Mouse (Mus musculus) limb, embryonic 11.5 days (tissue): ENCODE measurements at regions not wholly inside any gene's neighbourhood (a gene's known extent, or its start where the extent isn't known, plus 50 kb on each side); places are given as distances from the start of the nearest gene placed in this dataset.

Experiments
- ATAC-seq: fragments of 200-750 bp; cut with Nextera tagmentation; 2 replicates; pipeline ENCODE4 v1.8.0; 2017; ENCODE audit warnings: low read depth; ENCODE audit not compliant: insufficient number of reproducible peaks, low FRiP score, low TSS enrichment
- DNase-seq: peaks from one replicate; pipeline ENCODE4 v3.0.0-alpha.2; 2015; ENCODE audit warnings: low spot score
- H3K27ac ChIP-seq: fragments of 300-500 bp; sonication (generic); replicated peaks from 2 replicates; pipeline ENCODE4 v1.5.1; 2014; ENCODE audit warnings: low read depth, mild to moderate bottlenecking, low read length
- H3K27me3 ChIP-seq: fragments of 300-500 bp; sonication (generic); 2 replicates; pipeline ENCODE4 v1.6.1; 2014; ENCODE audit warnings: mild to moderate bottlenecking, low read length, mixed read lengths; ENCODE audit not compliant: control insufficient read depth, insufficient read depth
- H3K36me3 ChIP-seq: fragments of 300-500 bp; sonication (generic); 2 replicates; pipeline ENCODE4 v1.6.1; 2014; ENCODE audit warnings: mild to moderate bottlenecking, low read length, moderate library complexity, mixed read lengths; ENCODE audit not compliant: control insufficient read depth, insufficient read depth
- H3K4me1 ChIP-seq: fragments of 300-500 bp; sonication (generic); 2 replicates; pipeline ENCODE4 v1.6.1; 2014; ENCODE audit warnings: low read length, mixed read lengths; ENCODE audit not compliant: control insufficient read depth, insufficient read depth
- H3K4me2 ChIP-seq: fragments of 300-500 bp; sonication (generic); 2 replicates; pipeline ENCODE4 v1.6.1; 2014; ENCODE audit warnings: low read depth, mild to moderate bottlenecking, moderate library complexity; ENCODE audit not compliant: severe bottlenecking
- H3K4me3 ChIP-seq: fragments of 300-500 bp; sonication (generic); 2 replicates; pipeline ENCODE4 v1.5.1; 2014; ENCODE audit warnings: low read depth, low read length
- H3K9ac ChIP-seq: fragments of 300-500 bp; sonication (generic); 2 replicates; pipeline ENCODE4 v1.6.1; 2014; ENCODE audit warnings: mild to moderate bottlenecking, low read length
- H3K9me3 ChIP-seq: fragments of 300-500 bp; sonication (generic); 2 replicates; pipeline ENCODE4 v1.6.1; 2016; ENCODE audit warnings: low read length; ENCODE audit not compliant: control insufficient read depth
- WGBS: fragments of 180-500 bp; shearing (Covaris S2); extraction: QIAGEN DNeasy Blood & Tissue Kit; methylation state at CpG from one replicate; pipeline ENCODE4 v1.1.7; 2014; 5-methylcytosine and 5-hydroxymethylcytosine counted together

- H3K27ac ChIP-seq: no peak overlapping the region
- ATAC-seq: no peak
- H3K9ac ChIP-seq: no peak overlapping the region
These were observed 311.2 kb upstream of the Cdh4 start for GRCm38 (mm10) chr2:179131004-179131403.

GRCm38 (mm10) chr2:179142313-179142712 lies 299.9 kb upstream of the Cdh4 start:
- Histone ChIP-seq H3K27ac (no peak overlapping the region), H3K27me3 (no peaks in the 10 kb centered on the region), H3K9ac (no peak overlapping the region), H3K4me1 (no peaks in the 10 kb centered on the region), H3K9me3 (no peaks in the 10 kb centered on the region), H3K4me2 (no peak overlapping the region), H3K4me3 (no peak overlapping the region), H3K36me3 (no peaks in the 10 kb centered on the region)
- DNase-seq: no peak
- 81% methylated on average over 8 of the region's 8 CpGs for WGBS
- no peak for ATAC-seq

More at GRCm38 (mm10) chr2:179131004-179131403, 311.2 kb upstream of the Cdh4 start:
- Histone ChIP-seq H3K36me3 (no peaks in the 10 kb centered on the region), H3K9me3 (no peaks in the 10 kb centered on the region), H3K4me2 (no peak overlapping the region), H3K27me3 (no peaks in the 10 kb centered on the region), H3K4me1 (no peaks in the 10 kb centered on the region), H3K4me3 (no peak overlapping the region)
- 79% methylated on average over 5 of the region's 5 CpGs for WGBS
- DNase-seq: no peak

- no peak overlapping the region for H3K4me2 ChIP-seq
- H3K36me3 ChIP-seq: no peaks in the 10 kb centered on the region
- no peak overlapping the region for H3K9ac ChIP-seq
- H3K27me3 ChIP-seq: no peaks in the 10 kb centered on the region
- ATAC-seq (no peak), DNase-seq (no peak)
- WGBS: 53% methylated on average over 2 of the region's 2 CpGs
- no peak overlapping the region for H3K4me3 ChIP-seq
- H3K4me1 ChIP-seq: no peaks in the 10 kb centered on the region
- H3K9me3 ChIP-seq: no peaks in the 10 kb centered on the region
- no peak overlapping the region for H3K27ac ChIP-seq
These were observed 296.5 kb upstream of the Cdh4 start for GRCm38 (mm10) chr2:179145726-179146125.

GRCm38 (mm10) chr2:179146274-179146673 lies 296.0 kb upstream of the Cdh4 start:
- no peaks in the 10 kb centered on the region for H3K9me3 ChIP-seq
- WGBS: 53% methylated on average over 4 of the region's 4 CpGs
- no peak overlapping the region for H3K27ac ChIP-seq
- DNase-seq (no peak), ATAC-seq (no peak)
- no peak overlapping the region for H3K4me3 ChIP-seq
- no peak overlapping the region for H3K9ac ChIP-seq
- no peaks in the 10 kb centered on the region for H3K36me3 ChIP-seq
- no peaks in the 10 kb centered on the region for H3K4me1 ChIP-seq
- H3K4me2 ChIP-seq: no peak overlapping the region
- no peaks in the 10 kb centered on the region for H3K27me3 ChIP-seq

GRCm38 (mm10) chr2:179148194-179148593 lies 294.0 kb upstream of the Cdh4 start:
- no peaks in the 10 kb centered on the region for H3K36me3 ChIP-seq
- no peak for ATAC-seq
- H3K27ac ChIP-seq: no peak overlapping the region
- no peaks in the 10 kb centered on the region for H3K4me1 ChIP-seq
- 73% methylated on average over 5 of the region's 5 CpGs for WGBS
- no peak overlapping the region for H3K4me2 ChIP-seq
- H3K27me3 ChIP-seq: no peaks in the 10 kb centered on the region
- H3K4me3 ChIP-seq: no peak overlapping the region
- no peak overlapping the region for H3K9ac ChIP-seq
- DNase-seq: no peak
- H3K9me3 ChIP-seq: no peaks in the 10 kb centered on the region

- Histone ChIP-seq H3K4me2 (no peak overlapping the region), H3K4me1 (no peaks in the 10 kb centered on the region), H3K9ac (no peak overlapping the region), H3K36me3 (no peaks in the 10 kb centered on the region), H3K27me3 (no peaks in the 10 kb centered on the region), H3K4me3 (no peak overlapping the region), H3K27ac (no peak overlapping the region), H3K9me3 (no peaks in the 10 kb centered on the region)
- 72% methylated on average over 4 of the region's 4 CpGs for WGBS
- DNase-seq (no peak), ATAC-seq (no peak)
These were observed 293.6 kb upstream of the Cdh4 start for GRCm38 (mm10) chr2:179148667-179149066.

- ATAC-seq: no peak
- H3K9me3 ChIP-seq: no peaks in the 10 kb centered on the region
- no peak overlapping the region for H3K4me3 ChIP-seq
- H3K27me3 ChIP-seq: no peaks in the 10 kb centered on the region
- DNase-seq: no peak
- H3K27ac ChIP-seq: no peak overlapping the region
- 85% methylated on average over 9 of the region's 9 CpGs for WGBS
- H3K4me1 ChIP-seq: no peaks in the 10 kb centered on the region
- H3K9ac ChIP-seq: no peak overlapping the region
- no peak overlapping the region for H3K4me2 ChIP-seq
- H3K36me3 ChIP-seq: no peaks in the 10 kb centered on the region
These were observed 283.4 kb upstream of the Cdh4 start for GRCm38 (mm10) chr2:179158881-179159280.

GRCm38 (mm10) chr2:179163116-179163515 lies 279.1 kb upstream of the Cdh4 start:
- Histone ChIP-seq H3K4me3 (no peak overlapping the region), H3K9me3 (no peaks in the 10 kb centered on the region), H3K9ac (no peak overlapping the region), H3K36me3 (no peaks in the 10 kb centered on the region), H3K4me2 (no peak overlapping the region), H3K27me3 (no peaks in the 10 kb centered on the region), H3K27ac (no peak overlapping the region), H3K4me1 (no peaks in the 10 kb centered on the region)
- ATAC-seq (no peak), DNase-seq (no peak)
- 88% methylated on average over 5 of the region's 5 CpGs for WGBS

GRCm38 (mm10) chr2:179170157-179170556 lies 272.1 kb upstream of the Cdh4 start:
- no peak overlapping the region for H3K27ac ChIP-seq
- ATAC-seq: no peak
- H3K4me3 ChIP-seq: no peak overlapping the region
- no peak for DNase-seq
- H3K36me3 ChIP-seq: no peaks in the 10 kb centered on the region
- H3K9ac ChIP-seq: no peak overlapping the region
- no peaks in the 10 kb centered on the region for H3K9me3 ChIP-seq
- no peaks in the 10 kb centered on the region for H3K27me3 ChIP-seq
- WGBS: 56% methylated on average over 6 of the region's 6 CpGs
- no peak overlapping the region for H3K4me2 ChIP-seq
- no peaks in the 10 kb centered on the region for H3K4me1 ChIP-seq
